Mouse (Mus musculus) retina, postnatal 1 day (tissue): ENCODE data around the gene Pdilt.
"Not testable (repeated sequence)": the region's sequence is repeated elsewhere in the genome, so short reads cannot be mapped to it uniquely, and the experiment has no call there.

Experiments
- DNase-seq: peaks from one replicate; pipeline ENCODE4 v3.0.0-alpha.2; 2012

Gene Pdilt

DNA sequence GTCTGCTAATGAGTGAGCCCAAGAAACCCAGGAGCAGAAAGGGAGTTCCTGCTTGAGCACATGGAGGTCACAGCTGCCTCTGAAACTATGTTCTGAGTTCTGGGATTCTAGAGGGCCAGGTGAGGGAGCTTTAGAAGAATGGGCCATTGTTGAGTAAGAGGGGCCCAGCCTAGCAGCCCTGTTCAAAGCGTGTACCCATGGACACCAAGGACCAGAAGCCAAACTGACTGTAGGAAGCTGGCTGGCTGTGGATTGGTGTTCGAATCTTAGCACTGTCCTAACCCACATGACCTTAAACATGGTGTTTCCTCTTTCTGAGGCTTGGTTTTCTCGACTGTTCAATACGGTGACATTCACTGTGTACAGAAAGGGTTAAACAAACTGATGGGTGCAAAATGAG, at the start of gene Pdilt:
Gene Pdilt (minus strand): TSS at position 101 of the 400 bp plus-strand sequence.
- no peak for DNase-seq

DNA sequence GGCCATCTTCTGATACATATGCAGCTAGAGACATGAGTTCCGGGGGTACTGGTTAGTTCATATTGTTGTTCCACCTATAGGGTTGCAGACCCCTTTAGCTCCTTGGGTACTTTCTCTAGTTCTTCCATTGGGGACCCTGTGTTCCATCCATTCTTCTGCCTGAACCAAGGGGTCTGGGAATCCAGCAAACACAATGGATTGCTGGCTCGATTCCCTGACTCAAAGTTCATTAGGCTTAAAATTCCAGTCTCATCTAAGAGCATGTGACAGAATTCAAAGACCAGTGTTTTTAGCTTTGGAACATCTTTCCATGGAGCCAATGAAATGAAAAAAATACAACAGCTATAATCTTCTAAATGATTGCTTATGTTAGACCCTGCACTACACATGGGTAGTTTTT, 39.2 kb upstream of the Pdilt start:
- not testable (repeated sequence) for DNase-seq

DNA sequence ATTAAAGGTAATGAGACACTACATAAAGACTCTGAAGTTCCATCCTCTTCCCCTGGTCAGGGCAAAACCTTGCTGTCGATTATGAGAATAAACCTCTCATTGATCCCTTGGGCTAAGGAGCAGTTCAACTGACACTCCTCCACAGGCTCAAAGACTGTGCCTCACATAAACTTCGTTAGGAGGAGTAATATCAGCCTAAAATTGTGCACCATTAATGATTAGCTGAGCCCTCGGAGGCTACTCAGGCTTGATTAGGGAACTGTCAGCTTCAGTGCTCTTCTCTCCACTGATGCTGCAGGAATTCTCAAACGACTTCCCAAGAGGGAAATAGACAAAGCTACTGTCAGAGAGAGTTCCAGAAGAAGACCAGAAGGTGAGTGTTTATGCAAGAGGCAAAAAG, 38.2 kb upstream of the Pdilt start:
- no peak for DNase-seq

DNA sequence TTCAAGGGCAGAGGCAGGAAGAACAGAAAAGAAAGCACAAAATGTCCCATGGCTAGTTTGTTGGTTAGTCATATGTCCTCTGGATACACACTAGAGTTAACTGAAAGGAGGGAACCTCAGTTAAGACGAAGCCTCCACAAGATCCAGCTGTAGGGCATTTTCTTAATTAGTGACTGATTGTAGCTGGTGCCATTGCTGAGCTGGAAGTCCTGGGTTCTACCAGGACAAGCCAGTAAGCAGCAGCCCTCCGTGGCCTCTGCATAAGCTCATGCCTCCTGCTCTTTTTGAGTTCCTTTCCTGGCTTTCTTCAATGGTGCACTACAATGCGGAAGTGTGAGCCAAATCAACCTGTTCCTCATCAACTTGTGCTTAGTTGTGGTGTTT, 37.2 kb upstream of the Pdilt start:
- DNase-seq: no peak

DNA sequence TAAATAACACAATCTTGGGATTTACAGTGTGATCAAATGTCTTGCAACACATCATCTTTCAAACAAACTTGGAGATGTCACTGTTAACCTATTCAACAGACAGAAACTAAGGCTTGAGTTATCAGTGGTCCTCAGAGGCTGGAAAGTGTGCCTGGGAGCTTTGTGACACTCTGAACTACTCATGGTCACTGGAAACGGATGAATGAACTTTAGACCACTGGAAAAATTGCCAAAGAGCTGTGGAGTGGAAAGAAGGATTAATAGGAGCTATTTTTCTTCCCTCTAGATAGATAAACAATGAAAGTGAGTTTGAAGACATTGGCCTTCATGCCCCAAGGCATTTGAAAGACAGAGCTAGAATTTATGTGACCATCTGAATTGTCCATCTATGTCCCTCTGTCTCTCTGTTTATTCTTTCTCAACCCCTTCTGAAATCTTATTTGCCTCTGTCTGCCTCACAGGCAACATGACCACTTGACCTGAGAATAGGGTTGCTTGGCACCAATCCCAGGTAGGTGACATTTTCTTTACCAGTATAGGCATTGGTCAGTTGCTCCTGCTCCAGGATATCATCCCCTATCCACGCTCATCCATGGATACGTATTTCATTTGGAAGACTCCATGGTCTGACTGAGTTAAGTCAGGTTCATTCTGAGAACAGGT, 36.6 kb upstream of the Pdilt start:
- DNase-seq: no peak

DNA sequence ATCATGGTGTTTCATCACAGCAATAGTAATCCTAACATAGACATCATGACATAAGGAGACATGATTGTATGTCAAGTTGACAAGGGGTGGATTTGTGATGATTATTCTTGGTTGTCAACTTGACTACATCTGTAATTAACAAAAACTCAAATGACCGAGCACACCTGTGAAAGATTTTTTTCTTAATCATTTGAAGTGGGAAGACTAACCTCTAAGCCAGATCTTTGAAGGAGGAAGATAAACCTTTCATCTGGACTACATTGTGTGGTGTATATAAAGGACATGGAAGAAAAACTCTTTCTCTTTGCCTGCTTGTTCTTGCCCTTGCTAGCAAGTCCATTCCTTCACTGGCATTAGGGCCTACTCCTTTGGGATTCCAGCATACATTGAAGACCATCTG, 30.8 kb upstream of the Pdilt start, which contains the start of gene Acsm2:
Gene Acsm2 (plus strand): TSS at position 301 of the 400 bp plus-strand sequence.
- DNase-seq: no peak

DNA sequence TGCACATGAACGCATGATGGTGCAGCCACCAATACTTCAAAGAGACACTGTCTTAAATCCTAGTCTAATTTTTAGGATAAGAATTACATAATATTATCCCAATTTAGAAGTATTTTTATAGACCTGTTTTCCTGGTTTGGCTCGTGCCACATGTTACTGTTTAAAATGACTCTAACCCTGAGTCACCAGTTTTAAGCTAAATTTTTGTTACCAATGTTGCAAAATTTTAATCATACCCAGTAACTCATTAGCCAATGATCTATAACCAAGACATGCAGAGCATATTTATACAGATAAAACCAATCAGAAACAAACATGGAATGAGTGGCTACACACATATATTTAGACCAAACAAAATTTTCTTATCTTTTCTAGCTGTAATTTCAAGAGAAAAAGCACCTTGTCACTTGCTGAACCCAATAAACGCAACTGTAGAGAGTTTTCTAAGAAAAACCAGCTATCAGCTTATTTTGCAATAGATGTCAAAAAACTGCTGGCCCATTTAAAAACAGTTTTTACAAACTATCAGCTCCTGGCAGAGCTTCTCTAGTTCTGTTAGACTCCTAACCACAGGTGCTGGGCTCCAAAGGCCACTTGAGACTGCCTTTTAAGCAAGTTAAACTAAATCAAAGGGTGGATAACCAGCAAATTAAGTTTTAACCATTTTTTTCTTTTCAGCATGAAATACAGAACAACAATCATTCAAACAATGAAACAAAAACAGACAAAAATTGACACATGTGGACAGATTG, 27.4 kb upstream of the Pdilt start:
- no peak for DNase-seq

DNA sequence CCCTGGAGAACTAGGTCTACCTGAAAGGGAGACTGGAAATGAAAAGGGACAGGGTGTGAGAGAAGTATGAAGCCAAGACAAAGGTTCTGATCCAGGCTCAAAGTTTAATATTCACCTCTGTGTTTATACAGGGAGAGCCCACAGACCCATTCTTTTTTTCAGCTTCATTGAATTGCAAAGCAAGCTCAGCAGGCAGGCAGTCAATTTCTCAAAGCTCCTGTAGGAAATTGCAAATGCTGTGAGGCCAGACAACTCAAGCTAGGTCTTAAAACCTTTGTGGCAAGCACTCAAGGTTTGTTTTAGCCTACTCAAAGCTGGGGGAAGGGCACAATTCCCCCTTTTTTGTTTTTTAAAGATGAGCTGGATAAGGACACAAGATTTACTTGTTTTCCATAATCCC, 22.3 kb upstream of the Pdilt start:
- DNase-seq: no peak

DNA sequence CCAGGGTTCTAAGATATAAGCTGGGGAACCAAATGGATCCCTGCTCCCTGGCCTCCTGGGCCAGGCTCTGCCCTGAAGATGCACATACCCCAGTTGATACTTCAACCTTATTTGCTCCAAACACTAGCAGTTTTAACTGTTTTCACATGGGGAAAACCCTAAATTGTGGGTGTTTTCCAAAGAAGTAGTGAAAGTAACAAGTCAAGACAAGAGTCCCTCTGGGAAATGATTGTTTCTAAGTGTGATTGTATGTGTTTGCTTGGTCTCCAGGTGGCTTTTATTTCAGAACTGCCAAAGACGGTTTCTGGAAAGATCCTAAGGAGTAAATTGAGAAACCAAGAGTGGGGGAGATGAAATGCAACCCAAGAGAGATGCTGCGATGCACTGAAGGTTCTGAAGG, 19.2 kb upstream of the Pdilt start:
- DNase-seq: no peak

DNA sequence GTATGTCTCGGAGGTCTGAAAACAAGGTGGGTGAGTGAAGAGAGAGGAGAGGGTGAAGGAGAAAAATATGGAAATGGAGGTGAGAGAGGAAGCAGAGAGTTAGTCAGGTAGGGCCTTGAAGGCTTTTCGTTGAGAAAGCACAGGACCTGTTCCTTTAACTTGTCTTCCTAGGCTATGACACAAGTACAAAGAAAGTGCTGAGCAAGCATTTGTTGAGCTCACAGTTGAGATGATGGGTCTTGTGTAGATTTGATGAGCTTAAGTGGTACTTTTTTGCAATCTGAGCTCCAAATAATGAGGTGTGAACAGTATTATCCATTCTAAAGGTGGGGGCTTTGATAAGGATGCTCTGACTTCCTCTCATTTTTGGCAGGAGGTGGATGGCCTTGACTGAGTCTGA, 11.1 kb upstream of the Pdilt start:
- no peak for DNase-seq

DNA sequence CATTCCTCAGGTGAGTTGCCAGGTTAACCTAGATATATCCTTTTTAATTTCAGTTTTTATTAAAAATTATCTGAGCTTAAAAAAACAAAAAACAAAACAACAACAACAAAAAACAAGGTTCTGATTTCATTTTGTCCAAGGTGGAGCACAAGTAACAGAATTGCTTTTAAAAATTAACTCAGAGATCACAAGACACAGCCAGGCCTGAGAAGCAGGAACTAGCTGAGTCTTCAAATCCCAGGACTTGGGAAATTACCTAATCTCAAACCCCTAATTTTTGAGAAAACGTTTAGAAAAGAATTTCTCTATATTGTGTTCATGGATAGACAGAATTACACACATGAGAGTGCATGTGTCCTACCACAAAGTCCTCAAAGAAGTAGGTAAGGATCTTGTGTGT, 9.6 kb upstream of the Pdilt start:
- no peak for DNase-seq

DNA sequence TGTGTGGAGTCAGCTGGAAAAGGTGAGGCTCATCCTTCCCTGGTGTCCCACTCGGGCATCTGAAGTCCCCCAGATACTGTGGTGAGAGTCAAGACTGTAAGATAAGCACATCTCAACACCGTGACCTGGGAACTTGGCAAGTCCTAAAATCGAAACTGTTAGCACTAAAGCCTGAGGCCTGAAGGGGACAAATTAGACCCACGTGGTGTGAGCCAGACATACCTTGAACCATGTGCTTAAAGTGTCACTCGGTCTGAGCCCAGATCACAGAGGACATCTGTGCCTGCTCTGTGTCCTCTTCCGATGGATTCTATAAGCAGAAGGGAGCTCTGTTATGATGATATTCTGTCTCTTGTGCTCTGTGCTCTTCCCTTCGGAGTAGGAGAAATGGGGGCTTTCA, 5.3 kb upstream of the Pdilt start:
- DNase-seq: no peak

DNA sequence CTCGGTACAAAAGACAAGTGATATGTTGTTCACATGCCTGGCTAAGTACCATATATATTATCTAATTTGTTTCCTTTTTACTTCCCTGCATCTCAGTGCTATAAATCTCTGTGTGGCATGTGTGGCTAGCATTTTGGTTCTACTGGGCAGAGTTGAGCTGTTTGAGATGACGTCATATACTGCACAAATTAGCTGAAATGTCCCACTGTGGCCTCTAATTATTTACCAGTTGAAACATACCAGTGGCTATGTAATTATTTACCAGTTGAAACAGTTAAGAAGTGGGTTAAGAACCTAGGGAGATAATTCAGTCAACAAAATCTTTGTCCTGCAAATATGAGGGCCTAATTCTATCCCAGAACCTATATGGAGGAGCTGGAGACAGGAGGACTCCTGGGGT, 4.3 kb upstream of the Pdilt start:
- DNase-seq: no peak

DNA sequence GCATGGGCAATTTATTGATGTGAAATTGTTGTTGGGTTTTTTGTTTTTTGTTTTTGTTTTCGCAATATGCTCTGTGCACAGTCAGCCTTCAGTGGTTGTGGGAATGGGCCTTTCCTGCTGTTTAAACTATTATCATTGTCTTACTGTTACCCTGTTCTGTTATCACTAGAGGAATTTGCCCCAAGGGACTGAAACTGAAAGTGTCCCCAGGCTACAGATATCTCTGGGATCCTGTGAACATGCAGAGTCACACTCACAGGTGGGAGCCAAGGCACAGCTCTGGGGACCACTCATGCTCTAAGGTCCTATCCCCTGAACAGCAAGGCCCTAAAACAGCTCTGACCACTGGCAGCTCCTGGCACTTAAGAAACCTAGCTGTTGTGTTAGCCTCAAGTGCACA, 3.8 kb upstream of the Pdilt start:
- no peak for DNase-seq

DNA sequence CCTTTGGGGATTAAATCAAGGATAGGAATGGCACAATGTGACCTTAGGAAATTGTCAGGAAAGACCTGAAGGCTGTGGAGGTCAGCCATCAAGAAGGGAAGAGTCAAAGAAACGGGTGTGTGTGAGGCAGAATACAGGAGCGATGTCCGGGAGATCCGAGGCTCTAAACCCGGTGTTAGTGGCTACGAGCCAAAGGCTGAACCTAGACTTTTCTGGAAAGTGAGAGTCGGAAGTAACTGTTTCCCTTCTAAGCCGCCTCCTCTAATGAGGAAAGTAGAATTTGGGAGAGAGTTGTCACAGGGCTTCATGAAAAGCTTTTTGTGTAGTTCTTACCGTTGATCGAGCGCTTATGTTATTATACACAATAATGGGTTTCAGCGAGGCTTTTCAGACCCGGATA, 3.2 kb upstream of the Pdilt start:
- no peak for DNase-seq

DNA sequence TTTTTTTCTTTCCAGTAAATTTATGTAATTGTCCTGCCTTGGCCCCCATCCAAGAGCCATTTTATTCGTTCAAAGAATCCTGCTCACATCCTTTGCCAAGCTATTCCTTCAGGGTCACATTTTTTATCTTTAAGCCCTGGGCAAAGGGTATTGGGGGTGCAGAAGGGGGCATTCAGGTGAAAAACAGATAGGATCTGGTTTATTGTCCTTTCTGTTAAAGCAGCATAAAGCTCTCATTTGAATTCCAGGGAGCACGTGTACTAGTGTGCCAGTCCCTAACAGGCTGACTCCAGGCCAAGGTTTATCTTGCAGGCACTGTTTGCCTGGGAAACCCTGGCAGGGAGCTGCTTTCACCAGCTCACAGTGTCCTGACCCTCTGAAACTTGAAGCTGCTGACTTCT, 2.6 kb upstream of the Pdilt start:
- DNase-seq: no peak

DNA sequence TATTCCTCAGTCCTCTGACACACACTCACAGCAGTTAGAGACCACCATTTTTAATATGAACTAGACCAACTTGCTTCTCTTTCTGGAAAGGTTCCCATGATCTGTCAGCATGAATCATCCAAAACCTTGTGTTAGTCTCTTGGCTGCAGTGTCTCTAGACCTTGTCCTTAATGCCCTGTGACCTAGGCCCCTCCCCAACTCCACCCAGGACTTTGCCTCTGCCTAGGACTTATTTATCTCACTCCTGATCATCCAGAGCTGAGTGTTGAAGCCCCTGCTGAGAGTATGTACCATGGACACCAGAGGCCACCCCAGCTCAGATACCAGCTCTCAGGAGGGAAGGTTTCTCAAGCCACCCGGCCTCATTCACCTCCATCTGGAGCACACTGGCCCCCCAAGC, 904 bp downstream of the Pdilt start:
- DNase-seq: no peak

DNA sequence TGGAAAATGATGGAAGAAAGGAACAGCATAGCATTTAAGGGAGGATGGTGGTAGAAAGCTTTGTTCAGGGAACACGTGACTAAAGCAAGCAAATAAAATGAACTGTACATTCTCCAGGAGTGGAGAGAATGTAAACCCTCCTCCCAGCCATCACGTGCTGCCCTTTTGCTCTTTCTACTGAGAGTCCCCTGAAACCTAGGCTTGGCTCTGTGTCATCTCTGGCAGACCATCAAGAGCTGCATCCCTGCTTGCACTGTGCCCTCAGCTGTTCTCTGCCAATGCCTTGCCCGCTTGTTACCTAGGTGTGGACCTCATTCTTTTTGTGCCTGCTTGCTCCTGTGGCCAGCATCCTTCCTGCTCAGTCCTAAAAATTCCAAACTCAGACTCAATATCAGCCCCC, 1.5 kb downstream of the Pdilt start:
- DNase-seq: no peak

DNA sequence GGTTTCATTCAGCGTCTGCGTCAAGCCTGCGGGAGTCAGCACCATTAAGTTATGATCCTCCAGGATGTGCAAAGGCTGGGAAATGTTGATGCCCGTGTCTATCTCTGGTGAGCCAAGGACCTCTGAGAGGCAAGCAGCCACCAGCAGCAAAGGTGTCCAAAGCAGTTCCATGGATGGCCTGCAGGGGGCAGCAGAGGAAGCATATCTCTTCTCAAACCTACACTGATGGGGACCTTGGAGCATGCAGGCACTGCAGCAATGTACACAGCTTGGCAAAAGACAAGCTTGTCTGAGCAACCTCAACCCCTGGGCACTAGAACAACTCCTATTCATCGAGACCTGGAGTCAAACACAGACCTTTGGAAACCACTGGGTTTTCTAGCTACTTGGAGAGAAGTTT, 3.6 kb downstream of the Pdilt start:
- DNase-seq: peak; percentile 69

DNA sequence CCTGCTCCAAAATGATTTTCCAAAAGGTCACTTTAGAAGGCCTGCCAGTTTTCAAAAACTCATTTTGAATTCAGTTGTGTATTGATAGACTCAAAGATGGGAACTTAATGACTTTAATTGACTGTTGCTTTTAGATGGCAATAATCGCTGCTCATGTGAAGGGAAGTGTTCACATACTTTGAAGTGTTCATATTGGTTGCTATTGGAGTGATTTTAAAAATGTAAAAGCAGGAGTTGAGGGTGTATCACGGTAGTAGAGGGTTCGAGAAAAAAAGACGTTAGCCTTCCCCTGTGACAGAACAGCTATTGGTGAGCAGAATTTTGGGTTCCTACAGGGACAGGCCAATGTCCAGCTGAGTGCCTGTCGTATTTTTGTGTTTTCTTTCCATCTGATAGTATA, 4.1 kb downstream of the Pdilt start, which contains the start of gene Acsm5:
Gene Acsm5 (plus strand): TSS at position 301 of the 400 bp plus-strand sequence.
- DNase-seq: no peak

DNA sequence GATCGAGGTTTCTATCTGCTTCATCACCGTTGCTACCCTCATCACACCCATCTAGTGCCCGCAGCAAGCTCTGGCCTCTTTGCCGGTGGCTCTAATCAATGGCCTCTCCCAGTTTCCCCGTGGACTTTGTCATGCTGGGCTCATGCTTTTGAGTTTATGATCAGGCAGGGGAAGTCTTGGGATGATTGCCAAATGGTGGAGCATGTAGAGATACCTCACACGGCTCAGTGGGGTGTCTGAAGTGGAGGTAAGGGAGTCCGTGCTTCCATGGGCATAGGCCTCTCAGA, 7.1 kb downstream of the Pdilt start:
- no peak for DNase-seq

DNA sequence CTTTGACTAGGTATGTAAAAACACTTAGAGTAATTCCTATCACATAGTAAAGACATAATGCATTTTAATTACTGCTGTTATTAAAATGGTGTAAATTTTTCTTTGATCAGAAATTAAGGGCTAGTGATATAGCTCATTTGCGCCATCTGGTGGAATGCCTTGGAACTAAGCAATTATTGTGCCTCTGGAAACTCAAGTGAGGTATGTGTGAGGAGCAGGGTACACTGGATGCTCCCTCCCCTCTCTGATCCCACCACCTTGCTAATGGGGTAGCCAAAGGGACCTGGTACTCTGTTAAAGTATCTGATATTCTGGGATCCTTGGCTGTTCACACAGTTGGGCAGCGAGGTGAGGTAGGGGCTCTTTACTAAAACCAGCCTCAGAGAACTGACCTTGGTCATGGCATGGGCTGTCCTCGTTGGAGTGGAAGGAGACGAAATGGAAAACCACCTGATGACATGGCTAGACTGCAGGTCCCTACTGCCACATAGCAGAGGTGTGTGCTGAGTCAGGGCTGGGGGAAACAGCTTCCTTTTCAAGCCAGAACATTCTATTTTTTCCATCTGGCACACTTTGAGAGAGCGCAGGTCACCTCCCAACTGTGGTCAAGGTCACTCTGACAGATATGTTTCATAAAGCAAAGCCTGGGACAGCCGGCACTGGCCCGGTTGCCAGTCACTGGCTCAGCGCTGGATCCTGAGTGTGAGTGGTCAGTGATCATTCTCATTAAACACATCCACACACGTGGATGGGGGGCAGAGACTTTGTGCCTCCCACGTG, 7.6 kb downstream of the Pdilt start:
- peak; percentile 61 for DNase-seq

DNA sequence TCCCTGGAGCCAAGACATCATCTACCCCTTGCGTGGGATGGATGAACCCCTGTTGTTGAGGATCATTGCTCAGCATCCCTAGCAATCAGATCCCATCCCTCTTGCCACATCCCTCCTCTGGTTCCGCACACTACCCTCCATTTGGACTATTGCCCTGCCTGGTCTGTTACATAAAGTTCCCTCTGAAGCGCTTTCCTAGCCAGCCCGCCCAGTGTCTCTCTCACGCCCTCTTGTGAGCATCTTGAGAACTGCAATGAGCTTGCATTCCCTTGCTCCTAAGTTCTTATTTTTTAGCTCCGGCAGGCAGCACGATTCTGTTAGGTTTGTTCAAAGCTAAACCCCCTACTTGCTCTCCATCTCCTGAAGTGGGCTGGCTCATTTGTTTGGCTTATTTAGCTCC, 10.2 kb downstream of the Pdilt start:
- peak; percentile 65 for DNase-seq

DNA sequence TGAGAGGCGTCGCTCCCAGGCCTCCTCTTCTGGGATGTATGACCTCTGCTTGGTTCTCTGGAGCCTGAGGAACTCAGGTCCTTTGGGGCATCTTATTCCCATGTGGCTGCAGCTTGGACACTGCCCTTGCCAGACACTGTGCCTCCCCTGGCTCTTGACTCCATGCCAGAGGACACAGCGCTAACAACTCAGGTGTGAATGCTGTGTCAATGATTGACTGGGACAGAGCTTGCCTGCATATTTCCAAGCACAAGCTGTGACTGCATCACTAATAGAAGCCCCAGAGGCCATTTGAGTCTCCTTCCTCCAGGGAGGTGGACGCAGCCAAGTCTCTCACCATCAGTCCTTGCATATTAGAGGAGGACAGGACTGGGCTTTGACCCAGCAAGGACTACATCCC, 12.1 kb downstream of the Pdilt start:
- no peak for DNase-seq
